Mouse (Mus musculus): Measurements from ENCODE around the gene AK157302. TPM values are rescaled to one million over a fixed set of nuclear protein-coding genes. Genes with fewer than 3 reads are reported as not detected.
"Not testable (repeated sequence)": the region's sequence is repeated elsewhere in the genome, so short reads cannot be mapped to it uniquely, and the experiment has no call there.

AK157302 gene
- polyA plus RNA-seq, 1 experiment: not detected

DNA sequence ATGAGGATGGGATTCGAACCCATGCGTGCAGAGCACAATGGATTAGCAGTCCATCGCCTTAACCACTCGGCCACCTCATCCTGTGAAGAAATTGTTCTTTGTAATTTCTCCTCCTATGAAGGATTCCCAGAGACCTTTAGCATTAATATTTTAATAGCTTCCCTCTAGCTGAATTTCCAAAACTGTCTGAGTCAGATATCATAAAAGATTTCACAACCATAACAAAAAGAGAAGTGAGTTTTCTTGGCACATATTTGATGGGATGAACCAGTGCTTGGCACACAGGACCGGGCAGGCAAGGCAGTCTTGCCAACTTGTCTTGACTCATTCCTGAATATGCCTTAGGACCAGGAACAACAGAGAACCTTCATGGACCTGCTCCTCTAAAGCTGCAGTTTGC is 2.2 kb upstream of the AK157302 start:
- H3K36me3 ChIP-seq (ENCODE audit: control insufficient read depth, insufficient read depth, low read length): no peaks in the 10 kb centered on the region
- no peak overlapping the region for H3K27ac ChIP-seq (ENCODE audit: insufficient read depth, low read depth, low read length)
- no peak overlapping the region for H3K4me3 ChIP-seq (ENCODE audit: low read depth, low read length)
- no peaks in the 10 kb centered on the region for H3K27me3 ChIP-seq (ENCODE audit: control insufficient read depth, insufficient read depth, low read length)
- H3K4me1 ChIP-seq (ENCODE audit: control insufficient read depth, insufficient read depth, insufficient read length, low read length): no peaks in the 10 kb centered on the region
- no peak for TF ChIP-seq CTCF (IDR thresholded peaks at IDR 0.05; ENCODE audit: extremely low read depth, insufficient read length, insufficient replicate concordance, low read depth, low read length)
- TF ChIP-seq POLR2A (IDR thresholded peaks at IDR 0.05; ENCODE audit: low read depth, low read length): no peak
- 81% methylated on average over 5 of the region's 5 CpGs for WGBS

DNA sequence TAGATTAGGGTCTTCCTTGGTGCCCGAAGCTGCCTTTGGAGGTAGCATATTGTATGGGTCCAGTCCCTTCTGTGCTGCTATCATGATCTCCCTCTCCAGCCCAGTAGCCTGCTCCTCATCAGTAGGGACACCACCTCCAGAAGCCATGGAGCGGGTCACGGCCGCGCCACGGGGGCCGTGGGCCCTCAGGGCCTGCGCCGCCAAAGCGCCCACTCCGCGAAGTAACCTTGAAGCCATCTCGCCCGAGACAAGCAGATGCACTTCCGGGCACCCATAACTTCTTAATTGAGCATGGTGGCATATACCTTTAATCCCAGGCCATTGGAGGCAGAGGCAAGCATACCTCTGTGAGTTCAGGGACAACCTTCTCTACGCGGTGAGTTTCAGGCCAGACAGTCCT is 6.2 kb downstream of the AK157302 start, which contains the start of gene Gm11273:
Gene Gm11273 (minus strand): TSS at position 237 of the 400 bp plus-strand sequence.
- not testable (repeated sequence) for H3K4me1 ChIP-seq (ENCODE audit: control insufficient read depth, insufficient read depth, insufficient read length, low read length); H3K27me3 ChIP-seq (ENCODE audit: control insufficient read depth, insufficient read depth, low read length); H3K4me3 ChIP-seq (ENCODE audit: low read depth, low read length); H3K36me3 ChIP-seq (ENCODE audit: control insufficient read depth, insufficient read depth, low read length); H3K27ac ChIP-seq (ENCODE audit: insufficient read depth, low read depth, low read length)
- WGBS: 93% methylated on average over 17 of the region's 17 CpGs

DNA sequence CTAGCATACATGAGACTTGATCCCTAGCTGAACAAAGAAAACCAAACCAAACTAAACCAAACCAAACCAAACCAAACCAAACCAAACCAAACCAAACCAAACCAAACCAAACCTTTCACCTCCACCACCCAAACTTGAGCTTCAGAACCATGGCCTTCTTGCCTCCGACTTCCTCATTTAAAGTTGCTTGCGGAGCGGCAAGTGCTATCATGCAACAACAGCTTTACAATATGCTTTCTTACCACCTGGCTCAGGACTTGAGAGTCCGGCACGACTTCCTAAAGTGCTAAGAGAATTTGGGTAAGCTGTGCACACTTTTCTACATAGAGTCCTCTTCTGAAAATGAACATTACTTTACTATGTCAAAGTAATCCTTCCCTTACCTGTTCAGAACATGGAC is 7.3 kb downstream of the AK157302 start:
- Histone ChIP-seq H3K27ac (ENCODE audit: insufficient read depth, low read depth, low read length) (no peak overlapping the region), H3K4me1 (ENCODE audit: control insufficient read depth, insufficient read depth, insufficient read length, low read length) (no peaks in the 10 kb centered on the region), H3K36me3 (ENCODE audit: control insufficient read depth, insufficient read depth, low read length) (no peaks in the 10 kb centered on the region), H3K27me3 (ENCODE audit: control insufficient read depth, insufficient read depth, low read length) (no peaks in the 10 kb centered on the region), H3K4me3 (ENCODE audit: low read depth, low read length) (no peak overlapping the region)
- TF ChIP-seq POLR2A (IDR thresholded peaks at IDR 0.05; ENCODE audit: low read depth, low read length) (no peak), CTCF (IDR thresholded peaks at IDR 0.05; ENCODE audit: extremely low read depth, insufficient read length, insufficient replicate concordance, low read depth, low read length) (no peak)
- 86% methylated on average over 5 of the region's 5 CpGs for WGBS

DNA sequence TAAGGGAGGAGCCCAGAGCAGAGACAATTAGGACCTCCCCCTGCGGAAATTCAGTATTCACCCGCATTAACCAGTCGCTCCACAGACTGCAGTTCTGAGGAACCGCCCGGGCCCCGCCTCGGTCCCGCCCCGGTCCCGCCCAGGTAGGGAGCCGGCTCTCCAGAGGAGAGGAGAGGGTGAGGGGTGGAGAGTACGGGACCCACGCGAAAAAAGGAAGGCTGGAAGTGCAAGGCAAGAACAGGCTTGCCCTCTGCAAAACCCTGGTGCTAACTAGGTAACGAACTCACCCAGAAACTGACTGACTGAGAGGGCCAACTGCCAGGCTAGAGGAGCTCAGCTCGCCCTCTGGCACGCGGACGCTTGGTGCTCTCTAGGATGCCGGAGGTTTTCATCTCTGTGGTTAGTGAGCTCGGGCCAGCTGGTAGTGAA is 11.2 kb downstream of the AK157302 start:
- Histone ChIP-seq H3K4me1 (ENCODE audit: control insufficient read depth, insufficient read depth, insufficient read length, low read length) (no peaks in the 10 kb centered on the region), H3K27me3 (ENCODE audit: control insufficient read depth, insufficient read depth, low read length) (no peaks in the 10 kb centered on the region), H3K36me3 (ENCODE audit: control insufficient read depth, insufficient read depth, low read length) (no peaks in the 10 kb centered on the region), H3K4me3 (ENCODE audit: low read depth, low read length) (peak overlapping the region; percentile 78), H3K27ac (ENCODE audit: insufficient read depth, low read depth, low read length) (peak overlapping the region; percentile 45; the same call in 1 of the 2 replicates)
- TF ChIP-seq POLR2A (IDR thresholded peaks at IDR 0.05; ENCODE audit: low read depth, low read length) (peak; percentile 27; the same call in 1 of the 2 replicates), CTCF (IDR thresholded peaks at IDR 0.05; ENCODE audit: extremely low read depth, insufficient read length, insufficient replicate concordance, low read depth, low read length) (peak; percentile 14; the same call in 1 of the 2 replicates)
- under 1% methylated on average over 21 of the region's 21 CpGs for WGBS

DNA sequence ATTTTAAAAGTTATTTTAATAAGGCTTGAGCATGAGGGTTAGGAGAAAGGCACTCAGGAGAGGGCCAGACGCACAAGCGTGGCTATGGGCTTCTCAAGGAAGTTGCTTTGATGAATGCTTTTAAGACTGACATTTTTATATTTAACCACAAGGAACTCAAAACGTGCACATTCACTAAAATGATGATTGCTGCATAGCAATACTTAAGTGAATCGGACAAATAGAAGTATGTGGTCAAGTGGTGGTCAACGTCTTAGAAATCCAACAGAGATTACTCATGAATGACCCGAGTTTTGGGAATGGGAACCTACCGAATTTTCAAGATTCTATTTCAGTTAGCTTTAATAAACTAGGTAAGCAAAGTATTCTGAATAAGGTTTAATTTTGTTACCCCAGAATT is 35.1 kb downstream of the AK157302 start:
- no peak for TF ChIP-seq POLR2A (IDR thresholded peaks at IDR 0.05; ENCODE audit: low read depth, low read length)
- no peak for TF ChIP-seq CTCF (IDR thresholded peaks at IDR 0.05; ENCODE audit: extremely low read depth, insufficient read length, insufficient replicate concordance, low read depth, low read length)
- Histone ChIP-seq H3K27me3 (ENCODE audit: control insufficient read depth, insufficient read depth, low read length) (no peaks in the 10 kb centered on the region), H3K4me1 (ENCODE audit: control insufficient read depth, insufficient read depth, insufficient read length, low read length) (no peaks in the 10 kb centered on the region), H3K4me3 (ENCODE audit: low read depth, low read length) (no peak overlapping the region), H3K27ac (ENCODE audit: insufficient read depth, low read depth, low read length) (no peak overlapping the region), H3K36me3 (ENCODE audit: control insufficient read depth, insufficient read depth, low read length) (peaks cover 3% of the 10 kb centered on the region)
- 39% methylated on average over 7 of the region's 7 CpGs for WGBS

DNA sequence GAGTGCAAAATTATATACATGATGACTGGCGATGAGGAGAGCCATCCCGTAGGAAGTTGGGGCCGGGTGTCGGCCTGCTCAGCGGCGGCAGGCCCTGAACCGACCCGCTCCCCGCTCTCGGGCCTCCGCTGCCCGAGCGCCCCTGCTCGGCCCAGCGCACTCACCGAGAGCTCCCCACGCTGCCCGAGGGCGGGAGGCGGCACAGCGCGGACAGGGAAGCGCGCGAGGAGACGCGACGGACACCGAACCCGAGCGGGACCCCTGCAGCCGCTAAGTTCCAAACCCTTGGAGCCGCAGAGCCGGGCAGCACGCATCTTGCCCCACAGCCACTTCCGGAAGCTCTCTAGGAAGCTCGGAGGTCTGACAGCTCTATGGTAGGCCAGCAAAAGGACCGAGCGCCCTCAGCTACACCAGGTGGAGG is 35.8 kb downstream of the AK157302 start, which contains the start of gene Zkscan8:
Gene Zkscan8 (minus strand): TSS at position 340 of the 421 bp plus-strand sequence.
- TF ChIP-seq CTCF (IDR thresholded peaks at IDR 0.05; ENCODE audit: extremely low read depth, insufficient read length, insufficient replicate concordance, low read depth, low read length) (no peak), POLR2A (IDR thresholded peaks at IDR 0.05; ENCODE audit: low read depth, low read length) (peak; percentile 71)
- WGBS: under 1% methylated on average over 39 of the region's 39 CpGs
- Histone ChIP-seq H3K4me3 (ENCODE audit: low read depth, low read length) (peak within 1 kb of the TSS; percentile 89), H3K4me1 (ENCODE audit: control insufficient read depth, insufficient read depth, insufficient read length, low read length) (no peaks in the 10 kb centered on the region), H3K27me3 (ENCODE audit: control insufficient read depth, insufficient read depth, low read length) (no peaks in the 10 kb centered on the region), H3K36me3 (ENCODE audit: control insufficient read depth, insufficient read depth, low read length) (peaks cover 3% of the 10 kb centered on the region), H3K27ac (ENCODE audit: insufficient read depth, low read depth, low read length) (no peak within 1 kb of the TSS)

DNA sequence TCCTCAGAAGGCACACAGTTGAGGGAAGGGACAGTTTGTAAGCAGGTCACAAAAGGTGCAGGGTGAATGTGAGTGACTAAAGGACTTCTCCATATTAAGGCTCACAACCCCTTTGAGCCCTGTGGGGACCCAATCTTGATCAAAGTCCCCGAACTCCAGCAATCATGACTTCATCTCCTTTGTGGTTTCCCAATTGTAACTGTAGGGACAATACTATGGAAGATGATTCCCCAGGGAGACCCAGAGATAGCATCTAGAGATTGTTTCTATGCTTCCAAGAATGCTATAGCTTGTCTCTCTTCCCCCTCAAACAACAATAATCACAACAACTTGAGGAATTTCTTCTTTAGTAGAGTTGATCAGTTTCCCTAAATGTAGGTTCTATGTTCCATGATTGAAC is 47.7 kb downstream of the AK157302 start, which contains the start of gene Olfr1366:
Gene Olfr1366 (minus strand): TSS at position 101 of the 400 bp plus-strand sequence.
- H3K4me1 ChIP-seq (ENCODE audit: control insufficient read depth, insufficient read depth, insufficient read length, low read length): no peaks in the 10 kb centered on the region
- H3K27me3 ChIP-seq (ENCODE audit: control insufficient read depth, insufficient read depth, low read length): no peaks in the 10 kb centered on the region; the same call in 1 of the 2 replicates
- H3K27ac ChIP-seq (ENCODE audit: insufficient read depth, low read depth, low read length): no peak within 1 kb of the TSS
- H3K4me3 ChIP-seq (ENCODE audit: low read depth, low read length): no peak within 1 kb of the TSS
- no peak for TF ChIP-seq POLR2A (IDR thresholded peaks at IDR 0.05; ENCODE audit: low read depth, low read length)
- TF ChIP-seq CTCF (IDR thresholded peaks at IDR 0.05; ENCODE audit: extremely low read depth, insufficient read length, insufficient replicate concordance, low read depth, low read length): no peak
- 56% methylated on average over 1 of the region's 1 CpGs for WGBS
- H3K36me3 ChIP-seq (ENCODE audit: control insufficient read depth, insufficient read depth, low read length): no peaks in the 10 kb centered on the region

Other genes with a start within 250 kb of the AK157302 start
- gene Gpx5, start 202.5 kb upstream of the AK157302 start, polyA plus RNA-seq (2012; rRNA removed): not detected in 2 replicates
- not detected in 2 replicates for gene Gpx6, start 183.1 kb upstream of the AK157302 start, polyA plus RNA-seq (2012; rRNA removed)
- gene Olfr1367, start 148.3 kb upstream of the AK157302 start, polyA plus RNA-seq (2012; rRNA removed): not detected in 2 replicates
- 0.13 and 0.38 TPM in 2 replicates for gene Zscan12, start 132.4 kb upstream of the AK157302 start, polyA plus RNA-seq (2012; rRNA removed)
- gene Zkscan3, start 92.5 kb upstream of the AK157302 start, polyA plus RNA-seq (2012; rRNA removed): 7.6 and 11.7 TPM in 2 replicates
- 0.30 TPM in 1 of 2 replicates, not detected in the other for gene Pgbd1, start 54.2 kb upstream of the AK157302 start, polyA plus RNA-seq (2012; rRNA removed)
- 1.9 and 3.1 TPM in 2 replicates for gene Zscan26, start 41.5 kb upstream of the AK157302 start, polyA plus RNA-seq (2012; rRNA removed)
- gene Nkapl, start 26.7 kb upstream of the AK157302 start, polyA plus RNA-seq (2012; rRNA removed): 0.08 TPM in 1 of 2 replicates, not detected in the other
- gene Zkscan4, start 16.3 kb upstream of the AK157302 start, polyA plus RNA-seq (2012; rRNA removed): 0.06 and 0.16 TPM in 2 replicates
- gene Gm10065, start 15.8 kb upstream of the AK157302 start, polyA plus RNA-seq (2012; rRNA removed): not detected in 2 replicates
- gene Gm11273, start 6.2 kb downstream of the AK157302 start, polyA plus RNA-seq (2012; rRNA removed): 11.1 and 22.1 TPM in 2 replicates
- gene Zkscan8, start 35.9 kb downstream of the AK157302 start, polyA plus RNA-seq (2012; rRNA removed): 0.66 and 0.79 TPM in 2 replicates
- gene Olfr1366, start 47.6 kb downstream of the AK157302 start, polyA plus RNA-seq (2012; rRNA removed): not detected in 2 replicates
- not detected in 2 replicates for gene Olfr1535, start 64.7 kb downstream of the AK157302 start, polyA plus RNA-seq (2012; rRNA removed)
- not detected in 2 replicates for gene Olfr1364, start 86.5 kb downstream of the AK157302 start, polyA plus RNA-seq (2012; rRNA removed)
- gene Olfr1362, start 118.8 kb downstream of the AK157302 start, polyA plus RNA-seq (2012; rRNA removed): not detected in 2 replicates
- gene Olfr11, start 147.3 kb downstream of the AK157302 start, polyA plus RNA-seq (2012; rRNA removed): not detected in 2 replicates
- gene Olfr1361, start 168.2 kb downstream of the AK157302 start, polyA plus RNA-seq (2012; rRNA removed): not detected in 2 replicates
- not detected in 2 replicates for gene Olfr1360, start 182.2 kb downstream of the AK157302 start, polyA plus RNA-seq (2012; rRNA removed)
- not detected in 2 replicates for gene Olfr1359, start 202.9 kb downstream of the AK157302 start, polyA plus RNA-seq (2012; rRNA removed)
- gene Hist1h2bl, start 220.9 kb downstream of the AK157302 start, polyA plus RNA-seq (2012; rRNA removed): 10.7 and 15.7 TPM in 2 replicates
- 66.1 and 104 TPM in 2 replicates for gene Hist1h2ai, start 221.2 kb downstream of the AK157302 start, polyA plus RNA-seq (2012; rRNA removed)
- gene Hist1h3h, start 222.4 kb downstream of the AK157302 start, polyA plus RNA-seq (2012; rRNA removed): 79.4 and 100 TPM in 2 replicates
- gene Hist1h2bm, start 226.8 kb downstream of the AK157302 start, polyA plus RNA-seq (2012; rRNA removed): 4.7 and 7.1 TPM in 2 replicates
- gene Hist1h4j, start 239.8 kb downstream of the AK157302 start, polyA plus RNA-seq (2012; rRNA removed): 6.4 and 6.5 TPM in 2 replicates